In genomic region chr4:97832279-97832640, GRCm38 (mm10) we compare ENCODE assay signal across 25 mouse cellular contexts. TPM values are rescaled to one million over a fixed set of nuclear protein-coding genes. Genes with fewer than 3 reads are reported as not detected.
"Had no signal": no experiment of that assay in that cellular context is flagged by ENCODE, and none has a peak within 500 bp of the region (broad histone marks: within the 10 kb centered on the region; RNA-seq: fewer than 3 reads in every experiment).

No protein-coding gene starts in this region.

- H3K4me3 ChIP-seq: kidney, embryonic 15.5 days; limb, embryonic 12.5 days; limb, embryonic 15.5 days; liver, embryonic 15.5 days; midbrain, embryonic 12.5 days; midbrain, embryonic 15.5 days; neural tube, embryonic 12.5 days; neural tube, embryonic 15.5 days; stomach, embryonic 15.5 days had no signal

- H3K9me3 ChIP-seq: kidney, embryonic 15.5 days; limb, embryonic 12.5 days; limb, embryonic 15.5 days; liver, embryonic 15.5 days; midbrain, embryonic 12.5 days; midbrain, embryonic 15.5 days; neural tube, embryonic 12.5 days; neural tube, embryonic 15.5 days; stomach, embryonic 15.5 days had no signal

- DNase-seq: kidney, adult 11 months; kidney, adult 8-10 months; kidney, postnatal 10 days; kidney, postnatal 36 days; layer of hippocampus, adult 9-11 months; left cerebral cortex, postnatal 4 days; lung, adult 2 months; lung, postnatal 14 days; lung, postnatal 4 days; right cerebral cortex, adult 18-20 months; right cerebral cortex, postnatal 14 days; spleen, adult 18-20 months; thymus, postnatal 4 days had no signal

- H3K4me1 ChIP-seq: kidney, embryonic 15.5 days; stomach, embryonic 15.5 days had no signal

- ATAC-seq: midbrain, embryonic 15.5 days had no signal

- H3K27me3 ChIP-seq: limb, embryonic 12.5 days; limb, embryonic 15.5 days; liver, embryonic 15.5 days; neural tube, embryonic 12.5 days; neural tube, embryonic 15.5 days; stomach, embryonic 15.5 days had no signal

- H3K4me2 ChIP-seq: kidney, embryonic 15.5 days; limb, embryonic 12.5 days; limb, embryonic 15.5 days; liver, embryonic 11.5 days; liver, embryonic 15.5 days; midbrain, embryonic 12.5 days; midbrain, embryonic 15.5 days; neural tube, embryonic 12.5 days; neural tube, embryonic 15.5 days; stomach, embryonic 15.5 days had no signal

- H3K36me3 ChIP-seq: liver, embryonic 15.5 days; midbrain, embryonic 12.5 days; midbrain, embryonic 15.5 days; neural tube, embryonic 12.5 days; neural tube, embryonic 15.5 days; stomach, embryonic 15.5 days had no signal

- H3K27ac ChIP-seq: kidney, embryonic 15.5 days; limb, embryonic 12.5 days; limb, embryonic 15.5 days; liver, embryonic 15.5 days; midbrain, embryonic 12.5 days; midbrain, embryonic 15.5 days; neural tube, embryonic 12.5 days; neural tube, embryonic 15.5 days; stomach, embryonic 15.5 days had no signal

- H3K9ac ChIP-seq: kidney, embryonic 15.5 days; limb, embryonic 12.5 days; limb, embryonic 15.5 days; liver, embryonic 15.5 days; midbrain, embryonic 12.5 days; midbrain, embryonic 15.5 days; neural tube, embryonic 12.5 days; neural tube, embryonic 15.5 days; stomach, embryonic 15.5 days had no signal

RNA-seq across cellular contexts. Expression of gene E130114P18Rik, which starts 54.4 kb away (rescaled TPM):
- total RNA-seq: megakaryocyte progenitor cell, adult 5-6 weeks; megakaryocyte-erythroid progenitor cell, adult 5-6 weeks had no signal
